Mouse (Mus musculus): ENCODE data around the gene B4galnt3.

DNA sequence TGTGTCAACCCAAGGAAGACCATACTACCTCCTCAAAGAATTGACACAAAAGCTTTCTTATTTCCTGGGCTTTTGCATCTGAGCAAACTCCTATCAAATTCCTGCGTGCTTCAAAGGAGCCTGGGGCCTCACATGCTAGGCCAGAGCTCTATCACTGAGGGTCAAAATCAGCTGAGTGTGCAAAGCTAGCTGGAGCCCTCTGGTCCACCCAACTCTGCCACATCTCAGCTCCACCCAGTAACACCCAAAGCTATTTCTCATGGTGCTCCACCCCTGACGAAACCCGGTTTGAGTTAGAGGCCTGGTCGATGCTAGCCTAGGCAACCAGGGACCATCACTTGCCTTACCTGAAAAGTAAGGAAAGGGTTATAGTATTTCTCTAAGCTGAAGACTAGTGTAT is 39.2 kb downstream of the B4galnt3 start:
- TF ChIP-seq CTCF (IDR thresholded peaks at IDR 0.05; ENCODE audit: low read depth, low read length) = no peak
- no peak for TF ChIP-seq POLR2A (IDR thresholded peaks at IDR 0.05; ENCODE audit: extremely low read depth, insufficient read depth, low read length)

All from liver, adult 2 months (tissue).